Mouse (Mus musculus) heart, postnatal 10 days (tissue): Measurements from ENCODE around the gene Zfp830. TPM values are rescaled to one million over a fixed set of nuclear protein-coding genes. Genes with fewer than 3 reads are reported as not detected.

ENCODE experiments used
- total RNA-seq, 2 experiments: library from RNA; stranded (reverse); gene quantifications; 2 replicates each; pipeline ENCODE4 v1.2.3; 2021

Gene Zfp830
- total RNA-seq, 2 experiments from 2014 or later = 16.0 to 18.4 TPM

Other genes starting within 250 kb of the Zfp830 start
- under 1 TPM; 0.26 to 0.27 TPM for gene Cct6b, start within 50 bp of the Zfp830 start, total RNA-seq
- 10 to 100 TPM; 22.2 to 26.1 TPM for gene Lig3, start 16.8 kb downstream of the Zfp830 start, total RNA-seq
- 1 to 10 TPM; 4.5 to 5.7 TPM for gene Rffl, start 106.9 kb downstream of the Zfp830 start, total RNA-seq
- 10 to 100 TPM; 10.9 to 11.0 TPM for gene Rad51d, start 126.3 kb downstream of the Zfp830 start, total RNA-seq
- gene Fndc8, start 127.8 kb downstream of the Zfp830 start, total RNA-seq = under 1 TPM in 1 of 2 experiments, not detected in 1; 0.12 TPM
- 10 to 100 TPM; 11.2 to 13.8 TPM for gene Nle1, start 144.1 kb downstream of the Zfp830 start, total RNA-seq
- gene Unc45b, start 146.2 kb downstream of the Zfp830 start, total RNA-seq = 100 to 1,000 TPM; 161 to 177 TPM
- 10 to 100 TPM; 70.4 to 70.6 TPM for gene Slfn5, start 187.0 kb downstream of the Zfp830 start, total RNA-seq
- gene Slfn9, start 227.5 kb downstream of the Zfp830 start, total RNA-seq = 1 to 10 TPM; 5.6 to 6.9 TPM